Mouse (Mus musculus) G1E (cell line): ENCODE results near the gene Tmtc4.

Experiments used
- CTCF ChIP-seq: IDR thresholded peaks from 2 replicates; pipeline ENCODE4 v1.5.1; 2012; ENCODE audit warnings: low read depth, low read length, inconsistent platforms, mixed read lengths
- GATA1 ChIP-seq: IDR thresholded peaks from 2 replicates; pipeline ENCODE4 v1.6.1; 2012; ENCODE audit warnings: borderline replicate concordance, low read length, inconsistent platforms, mixed read lengths
- TAL1 ChIP-seq: conservative IDR thresholded peaks from 2 replicates; pipeline ENCODE4 v1.6.1; 2012; ENCODE audit warnings: low read depth, low read length, inconsistent platforms, mixed read lengths

DNA sequence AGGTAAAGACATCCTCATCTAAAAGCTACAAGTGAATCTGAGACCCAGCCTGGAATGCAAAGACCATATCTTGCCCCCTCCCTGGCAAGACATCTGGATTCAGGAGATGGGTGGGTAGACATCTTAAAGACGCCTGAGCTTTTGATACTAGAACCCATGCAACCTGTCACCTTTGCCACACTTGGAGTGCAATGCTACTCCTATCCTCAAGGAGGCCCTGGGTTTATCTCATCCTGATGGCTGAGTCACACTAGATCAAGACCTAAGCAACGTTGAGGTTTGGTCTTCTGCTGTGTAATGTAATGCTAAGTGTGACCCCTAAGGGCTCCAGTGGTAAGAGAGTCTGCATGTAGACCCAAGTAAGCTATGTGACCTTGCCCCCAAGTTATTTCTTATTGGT is 15.8 kb downstream of the Tmtc4 start:
- TF ChIP-seq CTCF (no peak), GATA1 (no peak), TAL1 (no peak)
